Mouse (Mus musculus) liver, postnatal 0 days (tissue): ENCODE data around the gene Usp24.

Experiments used
- CTCF ChIP-seq: sonication (generic); IDR thresholded peaks from 2 replicates; pipeline ENCODE4 v1.5.1; 2016; ENCODE audit warnings: antibody characterized with exemption, low read depth
- EP300 ChIP-seq: IDR thresholded peaks from 2 replicates; pipeline ENCODE4 v1.6.1; 2016; ENCODE audit warnings: antibody characterized with exemption, low read depth, mild to moderate bottlenecking

GRCm38 (mm10) chr4:106454541-106454940 lies 138.5 kb downstream of the Usp24 start:
- TF ChIP-seq CTCF (no peak), EP300 (no peak)
